Mouse (Mus musculus): Measurements from ENCODE around the gene Col6a3. TPM values are rescaled to one million over a fixed set of nuclear protein-coding genes. Genes with fewer than 3 reads are reported as not detected.

Col6a3 gene
- total RNA-seq, 2 experiments from 2014 or later, result 124 to 127 TPM

DNA sequence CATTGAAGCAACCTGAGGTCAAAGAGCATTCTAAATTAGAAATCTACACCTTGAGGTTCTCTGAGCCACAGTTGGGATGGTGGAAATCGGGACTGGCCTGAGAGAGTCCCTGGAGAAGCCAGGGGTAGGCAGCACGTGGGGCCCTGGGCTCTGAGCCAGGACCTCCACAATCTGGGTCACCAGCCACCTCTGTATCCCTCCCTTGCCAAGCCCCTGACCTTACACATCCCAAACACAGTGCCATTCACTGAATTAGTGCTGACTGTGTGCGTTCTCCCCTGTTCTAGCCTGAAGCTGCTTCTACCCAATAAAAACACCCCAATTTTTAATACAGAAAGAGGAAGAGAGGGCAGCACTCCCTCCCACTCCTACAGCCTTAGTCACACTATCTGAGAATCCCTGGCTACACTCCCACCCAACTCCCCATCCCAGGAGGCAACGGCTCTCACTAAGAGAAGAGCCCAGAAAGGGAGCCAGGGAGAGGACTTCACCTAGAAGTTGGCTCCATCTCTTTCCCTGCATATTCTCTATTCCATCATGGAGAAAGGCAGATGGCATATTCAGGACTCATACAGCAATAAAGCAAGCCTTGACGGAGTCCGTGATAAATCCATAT, 46.4 kb downstream of the Col6a3 start:
- DNase-seq, result peak; percentile 81

DNA sequence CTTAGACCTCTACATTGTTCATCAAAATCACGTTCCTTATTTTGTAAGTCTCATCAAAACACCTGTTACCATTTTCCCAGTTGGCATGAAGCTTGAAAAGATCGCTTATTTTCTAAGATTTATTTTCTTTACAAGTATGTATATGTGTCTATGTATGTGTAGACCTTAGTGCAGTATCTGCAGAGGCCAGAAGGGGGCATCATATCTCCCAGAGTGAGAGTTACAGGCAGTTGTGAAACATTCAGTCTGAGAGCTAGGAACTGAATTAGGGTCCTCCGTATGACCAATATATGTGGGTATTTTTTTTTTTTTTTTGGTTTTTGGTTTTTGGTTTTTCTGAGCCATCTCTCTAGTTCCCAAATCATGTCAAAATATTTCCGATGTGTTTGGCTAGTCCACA, 50.4 kb downstream of the Col6a3 start:
- DNase-seq, result no peak

DNA sequence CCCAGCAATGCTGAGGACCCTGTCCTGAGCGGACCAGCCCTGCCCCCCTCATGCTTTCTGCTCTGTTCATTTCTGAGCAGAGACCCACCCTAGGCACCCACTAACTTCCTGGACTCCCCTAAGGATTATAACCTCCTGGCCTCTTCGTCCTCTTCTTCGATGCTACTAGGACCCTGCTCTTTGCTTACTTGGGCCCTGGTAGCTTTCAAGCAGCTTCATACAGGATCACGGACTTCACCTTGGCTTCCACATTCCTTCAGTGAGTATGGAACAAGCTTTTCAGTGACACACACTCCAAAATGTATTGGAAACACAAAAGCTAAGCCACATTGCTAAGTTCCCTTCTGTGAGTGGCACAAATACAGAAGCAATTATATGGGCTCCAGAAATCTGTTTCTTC, 52.8 kb downstream of the Col6a3 start:
- no peak for DNase-seq

DNA sequence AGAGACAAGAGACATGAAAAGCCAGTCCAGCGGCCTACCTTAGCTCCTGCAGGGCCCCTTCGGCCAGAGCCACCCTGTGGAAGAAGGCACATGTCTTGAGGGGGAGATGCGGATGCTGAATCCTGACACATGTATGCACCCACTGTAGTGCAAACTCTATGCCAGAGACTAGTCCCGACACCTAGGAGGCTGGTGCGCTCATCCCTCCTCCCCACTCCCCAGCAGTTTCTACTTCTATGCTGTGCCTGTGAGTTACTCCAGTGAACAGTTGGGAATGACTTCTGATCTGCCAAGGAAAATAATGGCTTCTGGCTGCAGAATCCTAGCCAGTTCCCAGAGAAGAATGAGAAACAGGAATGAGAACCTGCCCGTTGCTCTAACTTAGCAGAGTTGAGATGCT, 54.3 kb downstream of the Col6a3 start:
- no peak for DNase-seq

DNA sequence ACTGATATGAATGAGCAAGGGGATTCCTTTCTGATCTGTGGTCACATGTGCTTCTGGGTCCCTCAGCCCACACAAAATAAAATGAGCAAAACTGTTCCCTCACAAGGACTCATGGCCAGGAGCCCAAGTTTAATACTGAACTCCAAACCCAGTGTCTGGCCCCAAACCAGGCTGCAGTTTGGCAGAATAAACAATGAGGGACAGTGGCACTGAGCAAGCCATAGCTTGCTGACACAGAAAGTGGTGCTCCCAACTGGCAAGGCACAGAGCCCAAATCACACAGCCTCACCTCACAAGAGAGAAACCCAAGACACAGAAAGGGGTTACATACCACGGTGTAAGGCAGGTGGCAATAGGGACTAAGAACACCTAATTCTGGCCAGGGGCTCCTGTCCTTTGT, 63.3 kb downstream of the Col6a3 start:
- peak; percentile 21 for DNase-seq

DNA sequence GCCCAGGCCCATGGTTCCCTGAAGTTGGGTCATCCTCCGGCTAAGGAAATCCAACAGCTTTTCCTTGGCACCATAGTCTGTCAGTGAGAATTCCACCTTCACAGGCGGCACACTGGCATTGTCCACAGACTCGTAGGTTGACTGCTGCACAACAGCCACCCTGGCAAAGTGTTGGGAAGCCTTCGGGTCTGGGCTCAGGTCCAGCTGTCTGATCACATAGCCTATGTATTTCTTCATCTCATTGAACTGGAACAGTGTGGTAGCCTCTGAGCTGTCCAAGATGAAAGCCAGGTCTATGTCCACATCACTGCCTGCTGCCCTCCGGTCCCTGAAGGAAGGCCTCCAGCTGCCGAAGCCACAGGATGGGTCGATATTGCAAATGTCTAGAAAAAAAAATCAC, 64.7 kb downstream of the Col6a3 start:
- peak; percentile 66 for DNase-seq

DNA sequence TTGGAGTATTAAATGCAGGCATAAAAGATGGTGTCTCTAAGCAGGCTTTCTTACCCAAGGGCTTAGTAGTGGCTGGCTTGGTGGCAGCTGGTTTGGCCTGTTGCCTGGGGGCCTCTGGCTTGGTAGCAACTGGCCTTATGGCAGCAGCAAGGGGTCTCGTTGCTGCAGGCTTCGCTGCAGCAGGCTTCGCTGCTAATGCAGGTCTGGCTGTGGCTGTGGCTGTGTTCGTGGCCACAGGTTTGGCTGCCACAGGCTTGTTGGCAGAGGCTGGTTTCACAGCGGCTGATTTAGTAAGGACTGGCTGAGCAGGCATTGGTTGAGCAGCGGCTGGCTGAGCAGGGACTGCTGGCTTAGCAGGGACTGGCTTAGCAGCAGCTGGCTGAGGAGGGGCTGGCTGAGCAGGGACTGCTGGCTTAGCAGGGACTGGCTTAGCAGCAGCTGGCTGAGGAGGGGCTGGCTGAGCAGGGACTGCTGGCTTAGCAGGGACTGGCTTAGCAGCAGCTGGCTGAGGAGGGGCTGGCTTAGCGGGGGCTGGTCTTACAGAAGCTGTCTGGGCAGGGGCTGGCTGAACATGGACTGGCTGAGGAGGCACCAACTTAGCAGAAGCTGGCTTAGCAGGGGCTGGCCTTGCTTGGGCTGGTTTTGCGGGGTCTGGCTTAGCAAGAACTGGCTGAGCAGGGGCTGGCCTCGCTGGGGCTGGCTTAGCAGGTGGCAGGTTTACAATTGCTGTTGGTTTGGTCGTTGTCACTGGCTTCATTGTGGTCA, 68.1 kb downstream of the Col6a3 start:
- DNase-seq, result peak; percentile 55

DNA sequence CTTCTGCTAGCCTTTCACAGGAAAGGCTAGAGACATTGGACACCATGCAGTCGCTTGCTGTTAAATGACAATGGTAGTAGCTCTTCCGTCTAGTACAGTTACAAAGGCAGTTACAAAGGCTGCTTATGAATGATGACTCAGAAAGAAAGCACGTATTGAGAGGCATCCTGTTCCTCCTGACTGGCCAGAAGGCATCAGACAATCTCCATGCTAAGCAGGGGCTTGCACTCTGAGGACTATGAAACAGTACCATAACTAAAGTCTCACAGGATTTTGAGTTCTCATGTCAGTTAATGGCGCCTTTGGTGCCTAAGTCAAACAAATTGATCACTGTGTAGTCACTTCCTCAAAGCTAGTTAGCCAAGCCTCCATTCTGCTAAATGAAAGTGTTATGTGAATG, 72.6 kb downstream of the Col6a3 start:
- no peak for DNase-seq

DNA sequence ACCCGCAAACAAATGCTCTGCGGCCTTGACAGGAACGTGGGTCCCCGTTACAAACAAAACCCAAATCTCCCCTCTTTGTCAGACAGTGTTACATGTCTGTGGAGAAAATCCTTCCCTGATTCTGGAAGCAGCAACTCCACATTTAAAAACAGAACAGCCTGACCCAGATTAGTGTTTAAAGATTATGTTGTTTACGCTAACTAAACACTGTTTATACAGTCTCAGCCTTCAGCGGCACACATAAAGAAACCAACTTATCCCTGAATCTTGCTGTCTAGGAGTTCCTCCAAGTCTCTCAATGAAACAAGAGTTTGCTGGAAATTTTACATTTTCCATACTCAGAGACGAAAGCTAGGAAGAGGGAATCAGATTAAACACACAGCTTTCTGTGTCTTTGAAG, 73.7 kb downstream of the Col6a3 start:
- no peak for DNase-seq

DNA sequence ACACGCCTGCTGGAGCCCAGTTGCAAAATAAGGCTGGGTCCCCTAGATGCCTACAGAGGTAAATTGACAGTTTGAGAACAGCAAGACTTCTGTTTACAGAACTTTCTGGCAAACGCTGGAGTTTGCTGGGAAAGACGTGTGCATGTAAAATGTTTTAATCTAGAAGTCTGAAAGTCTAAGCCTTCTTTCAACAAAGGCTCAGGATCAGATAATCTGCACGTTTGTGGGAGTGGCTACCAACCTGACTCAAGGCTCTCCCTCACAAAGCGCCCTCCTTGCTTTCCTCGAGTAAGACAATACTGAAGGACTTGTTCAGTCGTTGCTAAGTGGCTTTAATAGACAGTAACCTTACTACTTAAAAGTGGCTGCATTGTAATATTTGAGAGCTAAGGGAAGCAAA, 74.5 kb downstream of the Col6a3 start:
- no peak for DNase-seq

DNA sequence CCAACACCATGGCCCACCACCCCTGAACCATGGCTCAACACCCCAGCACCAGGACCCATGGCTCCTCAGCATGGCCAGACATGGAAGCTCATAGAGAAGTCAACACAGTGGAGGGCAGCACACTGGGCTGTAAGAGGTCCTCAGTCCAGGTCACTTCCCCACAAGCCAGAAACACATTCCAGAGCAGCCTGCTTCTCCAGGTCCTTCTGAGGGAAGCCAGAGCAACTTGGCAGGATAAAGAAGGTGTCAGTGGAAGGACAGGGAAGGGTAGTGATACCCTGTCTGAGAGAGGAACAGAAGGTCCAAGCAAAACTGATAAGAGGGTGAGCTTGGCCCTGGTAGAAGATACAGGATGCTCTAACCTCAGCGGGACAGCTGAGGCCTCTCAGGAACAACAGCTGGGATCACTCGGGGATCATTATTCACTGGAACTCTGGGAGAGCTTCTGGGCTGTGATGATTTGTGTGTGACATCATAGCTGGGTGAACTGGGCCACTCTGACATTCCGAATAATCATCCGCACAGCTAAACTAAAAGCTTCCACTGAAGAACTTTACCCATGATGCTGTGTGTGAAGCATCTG, 85.6 kb downstream of the Col6a3 start:
- no peak for DNase-seq

DNA sequence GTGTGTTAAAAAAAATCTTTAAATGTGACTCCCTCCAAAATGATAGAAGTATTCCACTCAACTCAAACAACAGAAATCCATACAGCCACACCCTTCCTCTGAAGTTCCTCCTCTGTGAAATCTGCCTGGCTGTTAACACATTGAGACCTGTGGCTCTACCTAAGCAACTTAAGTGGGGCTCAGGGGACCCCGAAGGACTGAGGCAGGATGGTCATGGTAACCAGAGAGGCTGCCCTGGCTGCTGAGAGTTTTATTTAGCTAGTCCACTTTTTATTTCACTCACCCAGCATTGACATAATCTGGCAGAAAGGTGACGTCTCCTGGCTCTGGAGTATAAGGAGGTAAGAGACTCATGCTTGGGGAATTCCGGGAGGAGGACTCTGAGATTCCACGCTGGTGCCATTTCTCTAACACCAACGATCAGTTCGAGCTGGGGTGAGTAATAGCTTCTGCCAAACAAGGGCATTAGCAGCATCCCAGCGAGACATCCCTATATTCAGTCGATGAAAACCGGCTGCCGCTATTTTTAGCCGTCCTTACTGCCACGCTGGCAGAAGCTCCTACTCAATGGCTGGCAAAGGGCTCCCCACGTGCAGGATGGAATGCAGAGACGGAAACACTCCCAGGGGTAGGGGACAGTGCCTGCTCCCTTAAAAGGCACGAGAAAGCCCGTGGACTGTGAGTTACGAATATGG, 89.8 kb downstream of the Col6a3 start:
- DNase-seq, result no peak

DNA sequence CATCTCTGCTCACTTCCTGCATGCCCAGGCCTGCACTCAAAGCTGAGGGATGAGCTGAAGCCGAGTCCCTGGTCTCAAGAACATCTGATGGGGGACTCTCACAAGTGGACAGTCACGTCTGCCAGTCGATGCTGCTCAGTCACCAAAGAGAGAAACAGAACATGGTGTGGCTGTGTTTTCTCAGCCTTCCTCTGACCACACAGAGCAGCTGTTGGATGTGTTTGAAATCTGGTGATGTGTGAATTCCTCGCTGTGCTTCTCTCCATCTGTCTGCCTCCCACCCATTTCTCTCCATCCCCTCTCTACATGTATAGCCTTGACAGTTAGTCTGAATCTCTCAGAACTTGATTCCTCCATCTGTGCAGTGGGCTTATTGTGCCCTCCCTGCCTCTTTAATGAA, 92.5 kb downstream of the Col6a3 start:
- DNase-seq, result no peak

DNA sequence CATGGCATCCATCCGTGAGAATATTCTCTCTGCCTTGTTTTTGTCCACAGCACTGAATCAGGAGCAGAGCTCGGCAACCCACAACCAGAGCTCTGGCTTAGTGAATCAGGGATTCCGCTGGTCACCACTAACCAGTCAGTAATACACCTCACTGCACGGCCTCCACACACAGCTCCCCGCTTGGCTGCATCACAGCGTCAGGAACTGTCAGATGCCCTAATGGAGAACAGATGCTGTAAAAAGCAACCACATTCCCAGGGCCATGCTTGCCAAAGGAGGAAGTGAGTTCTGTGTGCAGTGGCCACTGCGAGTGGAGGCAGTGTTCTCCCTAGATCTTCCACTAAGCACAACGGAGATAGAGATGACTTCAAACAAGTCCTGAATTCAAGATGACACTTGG, 93.6 kb downstream of the Col6a3 start:
- DNase-seq, result no peak

DNA sequence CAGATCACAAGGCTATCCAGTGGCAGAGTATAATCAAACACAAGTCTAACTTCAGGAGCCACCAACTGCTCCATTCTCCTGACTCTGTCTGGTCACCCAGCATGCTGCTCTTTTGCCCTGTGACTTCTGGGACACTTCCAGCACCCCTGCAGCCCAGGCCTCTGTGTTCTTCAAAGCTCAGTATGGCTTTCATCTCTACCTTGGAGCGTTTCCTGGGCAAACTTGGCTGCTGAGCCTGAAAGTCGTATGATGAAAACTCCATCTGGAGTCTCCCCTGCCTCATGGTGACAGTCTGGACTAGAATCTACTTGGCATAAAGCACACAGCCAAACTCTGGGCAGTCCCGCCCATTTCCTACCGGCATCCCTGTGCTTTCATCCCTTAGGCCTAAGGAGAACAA, 95.2 kb downstream of the Col6a3 start:
- no peak for DNase-seq

DNA sequence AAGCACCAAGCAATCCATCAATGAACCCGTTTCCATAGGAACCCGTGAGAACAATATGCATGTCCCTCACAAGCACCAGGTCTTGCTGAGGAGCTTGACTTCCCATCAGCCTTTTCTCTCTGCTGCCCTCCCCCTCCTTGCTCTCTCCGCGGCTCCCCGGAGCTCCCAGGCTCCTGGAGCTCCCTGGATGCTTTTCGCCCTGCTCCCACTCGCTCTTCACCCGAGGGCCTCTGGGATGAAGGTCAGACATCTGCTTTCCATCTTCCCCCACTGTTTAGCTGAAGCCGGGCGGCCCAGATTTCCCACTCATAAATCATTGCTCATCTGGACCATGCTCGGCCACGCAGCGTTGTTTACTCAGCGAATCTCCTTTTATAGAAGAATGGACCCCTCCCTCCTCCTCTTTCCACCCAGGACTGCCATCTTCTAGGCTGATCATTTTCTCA, 99.8 kb downstream of the Col6a3 start:
- DNase-seq, result peak; percentile 48

DNA sequence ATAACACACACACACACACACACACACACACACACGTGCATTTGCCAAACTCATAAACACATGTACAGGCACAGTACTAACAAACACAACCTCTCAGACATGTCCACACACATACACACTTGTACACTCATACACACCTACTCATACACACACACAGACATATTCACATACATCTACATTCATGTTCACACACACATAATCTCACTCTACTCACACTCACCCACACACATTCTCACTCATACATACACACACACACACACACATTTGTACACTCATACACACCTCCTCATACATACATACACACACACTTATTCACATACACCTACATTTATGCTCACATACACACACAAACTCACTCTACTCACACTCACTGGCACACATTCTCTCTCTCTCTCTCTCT, 100.3 kb downstream of the Col6a3 start:
- DNase-seq, result no peak

DNA sequence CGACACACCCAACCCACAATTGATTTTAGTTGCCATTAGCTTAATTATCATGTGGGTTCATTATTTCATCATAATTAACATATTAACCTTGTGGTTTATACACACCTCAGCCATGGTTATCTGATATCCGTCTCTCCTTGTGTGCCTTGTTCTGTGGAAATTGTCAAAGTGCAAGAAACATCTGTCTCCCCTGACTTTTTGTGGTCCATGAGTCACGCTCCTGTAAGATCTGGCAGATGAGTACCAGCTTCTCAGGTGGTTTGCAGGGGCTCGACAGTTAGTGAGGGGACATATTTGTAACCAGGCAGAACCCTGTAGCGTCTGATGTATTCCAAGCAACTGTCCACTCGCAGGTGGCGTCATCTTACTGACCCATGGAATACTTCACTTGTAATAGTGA, 101.1 kb downstream of the Col6a3 start:
- DNase-seq, result no peak

DNA sequence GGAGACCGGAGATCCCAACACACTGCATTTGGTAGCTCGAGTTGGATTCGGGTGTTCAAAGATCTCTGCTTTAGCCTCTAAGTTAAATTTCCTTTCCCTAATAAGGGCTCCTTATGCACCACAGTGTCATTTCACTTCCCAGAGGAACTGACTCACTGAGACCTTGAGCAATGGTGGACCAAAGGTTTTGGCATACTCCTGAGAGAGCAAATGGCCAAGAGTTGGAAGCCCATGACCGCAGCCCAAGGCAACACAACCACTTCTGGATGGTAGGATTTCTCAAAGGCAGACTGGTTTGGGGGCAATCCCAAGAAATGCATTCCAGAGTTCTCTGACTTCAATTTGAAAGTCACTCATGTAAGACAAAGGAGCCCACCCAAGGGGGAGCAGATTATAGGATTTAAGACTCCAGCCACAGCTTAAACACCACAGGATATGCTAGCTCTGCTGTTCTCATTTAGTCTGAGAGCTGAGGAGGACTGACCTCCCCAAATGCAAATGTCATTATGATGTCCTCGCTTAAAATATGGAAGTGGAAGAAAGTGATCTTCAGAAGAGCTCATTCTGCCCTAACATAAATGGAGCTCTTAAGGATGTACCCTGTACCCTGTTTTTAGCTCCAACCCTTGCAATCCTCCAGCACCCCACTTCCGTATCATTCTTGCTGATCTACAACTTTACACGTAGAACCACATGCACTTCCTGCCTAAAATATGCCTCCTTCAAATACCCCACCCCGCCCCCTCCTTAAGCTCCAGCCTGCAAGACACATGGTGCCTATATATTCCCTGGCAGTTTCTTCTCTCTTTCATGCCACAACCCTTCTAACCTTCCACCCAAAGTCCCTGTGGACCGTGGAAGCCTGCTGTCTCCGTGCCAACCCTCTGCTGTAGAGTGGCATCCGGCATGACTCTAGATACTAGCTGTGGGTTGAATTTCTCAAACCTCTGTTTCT, 103.3 kb downstream of the Col6a3 start:
- DNase-seq, result peak; percentile 50

DNA sequence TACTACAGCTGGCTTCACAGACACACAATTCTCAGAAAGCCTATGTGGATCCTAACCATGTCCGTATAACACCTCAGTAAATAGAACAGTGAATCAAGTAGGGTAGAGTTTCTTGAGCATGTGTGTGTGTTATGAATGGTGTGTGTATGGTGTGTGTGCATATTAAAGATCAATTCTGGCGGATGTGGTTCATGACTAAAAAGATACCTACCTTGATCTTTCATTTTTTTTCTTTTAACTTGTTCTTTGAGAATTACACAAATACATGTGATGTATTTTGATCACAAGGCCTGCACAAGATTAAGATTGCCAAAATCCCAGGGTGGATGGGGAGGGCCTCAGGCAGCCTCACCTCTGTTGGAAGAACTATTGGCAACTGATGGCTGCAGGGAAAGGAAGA, 104.9 kb downstream of the Col6a3 start:
- no peak for DNase-seq

DNA sequence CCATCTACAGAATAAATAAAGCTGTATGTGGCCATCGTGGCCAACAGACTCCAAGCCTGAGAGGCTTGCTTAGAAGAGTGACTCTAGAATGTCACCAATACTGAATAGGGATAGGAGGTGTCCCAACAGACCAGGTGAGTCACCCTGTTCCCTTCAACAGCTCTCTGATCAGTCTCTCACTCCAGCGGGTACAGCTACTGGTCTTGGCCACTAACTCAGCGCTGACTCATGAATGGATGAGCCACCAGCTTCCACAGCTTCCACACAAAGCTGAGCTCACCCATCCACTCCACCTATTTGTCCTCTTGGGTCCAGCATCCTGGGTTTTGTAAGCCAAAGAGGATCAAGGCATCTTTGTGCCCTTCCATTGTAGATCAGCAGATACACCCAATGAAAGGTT, 114.3 kb downstream of the Col6a3 start:
- DNase-seq, result no peak

DNA sequence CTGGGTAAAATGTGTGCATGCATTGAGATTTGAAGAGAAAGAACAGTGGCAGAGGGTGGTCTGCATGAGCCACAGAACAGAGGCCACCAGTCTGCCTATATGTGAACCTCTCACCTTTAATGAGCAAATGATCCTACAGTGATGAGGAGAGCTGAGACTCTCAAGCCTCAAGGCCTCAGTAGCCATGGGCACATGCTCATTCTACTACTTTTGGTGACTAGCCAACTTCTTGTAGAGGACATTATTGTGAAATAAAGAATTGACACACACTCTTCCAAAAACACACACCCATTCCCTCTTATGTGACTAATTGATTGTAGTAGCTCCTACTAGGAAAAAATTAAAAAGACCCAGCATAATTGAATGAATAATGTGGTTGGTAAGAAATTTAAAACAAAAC, 120.0 kb downstream of the Col6a3 start:
- DNase-seq, result no peak

All from adrenal gland, postnatal 10 days (tissue).